ENCODE assay signal across 7 mouse cellular contexts in genomic region chr10:81601396-81601905, GRCm38 (mm10). TPM values are rescaled to one million over a fixed set of nuclear protein-coding genes. Genes with fewer than 3 reads are reported as not detected.
DNase-seq lines count a peak whose midpoint lies in the region; ATAC-seq and TF ChIP-seq lines count a peak whose summit lies in the region.

No protein-coding gene starts in this region.

- peak overlapping the region; percentile 16; the same call in 1 of the 2 replicates for H3K4me3 ChIP-seq in lung, postnatal 0 days (ENCODE audit: low read depth, low read length)
- no peak overlapping the region for H3K4me3 ChIP-seq in forebrain, embryonic 15.5 days
- no peak overlapping the region for H3K4me3 ChIP-seq in limb, embryonic 13.5 days
- no peak overlapping the region for H3K4me3 ChIP-seq in stomach, embryonic 14.5 days (ENCODE audit: low read depth, low read length)

- peak overlapping the region; percentile 58 for H3K4me2 ChIP-seq in lung, postnatal 0 days (replicated peaks; ENCODE audit: low read depth, low read length)
- peak overlapping the region; percentile 40 for H3K4me2 ChIP-seq in forebrain, embryonic 15.5 days (replicated peaks)
- H3K4me2 ChIP-seq in limb, embryonic 13.5 days (replicated peaks): peak overlapping the region; percentile 60
- peak overlapping the region; percentile 22; the same call in 1 of the 2 replicates for H3K4me2 ChIP-seq in stomach, embryonic 14.5 days (replicated peaks; ENCODE audit: low read depth, low read length)

- no peak for DNase-seq in lung, postnatal 0 days (ENCODE audit: low spot score)
- DNase-seq in lung, postnatal 36 days: no peak
- no peak for DNase-seq in ovary, postnatal 14 days (ENCODE audit: low spot score)
- no peak for DNase-seq in urinary bladder, postnatal 4 days (ENCODE audit: low spot score in 2 of 2)

- ATAC-seq in lung, postnatal 0 days: no peak
- ATAC-seq in forebrain, embryonic 15.5 days (replicated peaks): no peak
- no peak for ATAC-seq in limb, embryonic 13.5 days (ENCODE audit: low FRiP score, low read depth)
- no peak for ATAC-seq in stomach, embryonic 14.5 days (ENCODE audit: insufficient number of reproducible peaks, insufficient read depth, low FRiP score, low read depth)

- no peaks in the 10 kb centered on the region for H3K9me3 ChIP-seq in lung, postnatal 0 days (ENCODE audit: low read length)
- H3K9me3 ChIP-seq in forebrain, embryonic 15.5 days: no peaks in the 10 kb centered on the region
- H3K9me3 ChIP-seq in limb, embryonic 13.5 days: no peaks in the 10 kb centered on the region
- H3K9me3 ChIP-seq in stomach, embryonic 14.5 days (ENCODE audit: control insufficient read depth, low read depth, low read length): no peaks in the 10 kb centered on the region

- H3K9ac ChIP-seq in lung, postnatal 0 days (replicated peaks; ENCODE audit: low read depth): no peak overlapping the region
- H3K9ac ChIP-seq in forebrain, embryonic 15.5 days (replicated peaks): no peak overlapping the region
- H3K9ac ChIP-seq in limb, embryonic 13.5 days: 0 out of 2 replicates have a peak overlapping the region, but pooled peaks have one; percentile 25
- no peak overlapping the region for H3K9ac ChIP-seq in stomach, embryonic 14.5 days (replicated peaks; ENCODE audit: low read depth, low read length)

- no peak for TF ChIP-seq CTCF in lung, postnatal 0 days (IDR thresholded peaks at IDR 0.05)

- TF ChIP-seq EP300 in lung, postnatal 0 days (IDR thresholded peaks at IDR 0.05): no peak

- no peaks in the 10 kb centered on the region for H3K27me3 ChIP-seq in lung, postnatal 0 days (replicated peaks; ENCODE audit: insufficient read depth, low read length)
- peaks cover 13% of the 10 kb centered on the region; the same call in 1 of the 2 replicates for H3K27me3 ChIP-seq in forebrain, embryonic 15.5 days
- no peaks in the 10 kb centered on the region for H3K27me3 ChIP-seq in limb, embryonic 13.5 days
- no peaks in the 10 kb centered on the region for H3K27me3 ChIP-seq in stomach, embryonic 14.5 days (ENCODE audit: control insufficient read depth, insufficient read depth, low read length)

- H3K36me3 ChIP-seq in lung, postnatal 0 days (ENCODE audit: insufficient read depth, low read length): no peaks in the 10 kb centered on the region
- no peaks in the 10 kb centered on the region for H3K36me3 ChIP-seq in forebrain, embryonic 15.5 days
- H3K36me3 ChIP-seq in limb, embryonic 13.5 days: no peaks in the 10 kb centered on the region
- no peaks in the 10 kb centered on the region for H3K36me3 ChIP-seq in stomach, embryonic 14.5 days (ENCODE audit: control insufficient read depth, insufficient read depth, low read length)

- WGBS in lung, postnatal 0 days: 28% methylated on average over 7 of the region's 7 CpGs
- WGBS in forebrain, embryonic 15.5 days: 15% methylated on average over 7 of the region's 7 CpGs
- 17% methylated on average over 7 of the region's 7 CpGs for WGBS in limb, embryonic 13.5 days
- 26% methylated on average over 7 of the region's 7 CpGs for WGBS in stomach, embryonic 14.5 days

- H3K4me1 ChIP-seq in lung, postnatal 0 days (ENCODE audit: insufficient read depth, low read depth, low read length): peaks cover 10% of the 10 kb centered on the region; the same call in 1 of the 2 replicates
- peaks cover 48% of the 10 kb centered on the region for H3K4me1 ChIP-seq in forebrain, embryonic 15.5 days
- peaks cover 69% of the 10 kb centered on the region for H3K4me1 ChIP-seq in limb, embryonic 13.5 days
- H3K4me1 ChIP-seq in stomach, embryonic 14.5 days (ENCODE audit: control insufficient read depth, insufficient read depth, low read length): peaks cover 27% of the 10 kb centered on the region

- H3K27ac ChIP-seq in lung, postnatal 0 days (ENCODE audit: low read length): 0 out of 2 replicates have a peak overlapping the region, but pooled peaks have one; percentile 32
- H3K27ac ChIP-seq in forebrain, embryonic 15.5 days (replicated peaks): no peak overlapping the region
- no peak overlapping the region for H3K27ac ChIP-seq in limb, embryonic 13.5 days
- H3K27ac ChIP-seq in stomach, embryonic 14.5 days (ENCODE audit: low read length): peak overlapping the region; percentile 67; the same call in 1 of the 2 replicates

RNA-seq across cellular contexts. Expression of gene Tle6, which starts 0.6 kb away (rescaled TPM):
- 12.8 and 18.5 TPM in 2 replicates for polyA plus RNA-seq in lung, postnatal 0 days (2015; fragmentation: Nextera tagmentation; extraction: Ambion mirVana)
- polyA plus RNA-seq in forebrain, embryonic 15.5 days (2015; fragmentation: Nextera tagmentation; extraction: Ambion mirVana): 3.0 and 4.2 TPM in 2 replicates
- polyA plus RNA-seq in limb, embryonic 13.5 days (2015; fragmentation: Nextera tagmentation; extraction: Ambion mirVana): 13.8 and 18.4 TPM in 2 replicates
- 14.3 and 18.2 TPM in 2 replicates for polyA plus RNA-seq in stomach, embryonic 14.5 days (2014; fragmentation: Nextera tagmentation; extraction: Ambion mirVana)

RNA-seq across cellular contexts. Expression of gene BC025920, which starts 4.6 kb away (rescaled TPM):
- polyA plus RNA-seq in lung, postnatal 0 days (2015; fragmentation: Nextera tagmentation; extraction: Ambion mirVana): 0.07 and 0.29 TPM in 2 replicates
- 3.0 and 3.1 TPM in 2 replicates for polyA plus RNA-seq in forebrain, embryonic 15.5 days (2015; fragmentation: Nextera tagmentation; extraction: Ambion mirVana)
- polyA plus RNA-seq in limb, embryonic 13.5 days (2015; fragmentation: Nextera tagmentation; extraction: Ambion mirVana): 1.3 and 1.5 TPM in 2 replicates
- 0.57 and 0.69 TPM in 2 replicates for polyA plus RNA-seq in stomach, embryonic 14.5 days (2014; fragmentation: Nextera tagmentation; extraction: Ambion mirVana)

RNA-seq across cellular contexts. Expression of gene Sirt6, which starts 26.1 kb away (rescaled TPM):
- polyA plus RNA-seq in lung, postnatal 0 days (2015; fragmentation: Nextera tagmentation; extraction: Ambion mirVana): 24.1 and 24.2 TPM in 2 replicates
- polyA plus RNA-seq in forebrain, embryonic 15.5 days (2015; fragmentation: Nextera tagmentation; extraction: Ambion mirVana): 56.5 and 56.7 TPM in 2 replicates
- 60.3 and 61.9 TPM in 2 replicates for polyA plus RNA-seq in limb, embryonic 13.5 days (2015; fragmentation: Nextera tagmentation; extraction: Ambion mirVana)
- polyA plus RNA-seq in stomach, embryonic 14.5 days (2014; fragmentation: Nextera tagmentation; extraction: Ambion mirVana): 33.4 and 43.4 TPM in 2 replicates

RNA-seq across cellular contexts. Expression of gene Ankrd24, which starts 26.9 kb away (rescaled TPM):
- polyA plus RNA-seq in lung, postnatal 0 days (2015; fragmentation: Nextera tagmentation; extraction: Ambion mirVana): 4.4 and 5.3 TPM in 2 replicates
- 11.5 and 12.6 TPM in 2 replicates for polyA plus RNA-seq in forebrain, embryonic 15.5 days (2015; fragmentation: Nextera tagmentation; extraction: Ambion mirVana)
- 11.6 and 12.1 TPM in 2 replicates for polyA plus RNA-seq in limb, embryonic 13.5 days (2015; fragmentation: Nextera tagmentation; extraction: Ambion mirVana)
- polyA plus RNA-seq in stomach, embryonic 14.5 days (2014; fragmentation: Nextera tagmentation; extraction: Ambion mirVana): 7.8 and 9.1 TPM in 2 replicates

RNA-seq across cellular contexts. Expression of gene Tle2, which starts 27.1 kb away (rescaled TPM):
- 29.9 and 37.0 TPM in 2 replicates for polyA plus RNA-seq in lung, postnatal 0 days (2015; fragmentation: Nextera tagmentation; extraction: Ambion mirVana)
- 27.3 and 28.0 TPM in 2 replicates for polyA plus RNA-seq in forebrain, embryonic 15.5 days (2015; fragmentation: Nextera tagmentation; extraction: Ambion mirVana)
- polyA plus RNA-seq in limb, embryonic 13.5 days (2015; fragmentation: Nextera tagmentation; extraction: Ambion mirVana): 68.8 and 69.8 TPM in 2 replicates
- 17.7 and 19.1 TPM in 2 replicates for polyA plus RNA-seq in stomach, embryonic 14.5 days (2014; fragmentation: Nextera tagmentation; extraction: Ambion mirVana)

Comparison
In these comparisons a context has a peak if more than half of its experiments do, and no peak if none do; other contexts are left out.
1. H3K27ac ChIP-seq: peak in lung, postnatal 0 days (single experiment) and stomach, embryonic 14.5 days (single experiment); none in forebrain, embryonic 15.5 days (single experiment) and limb, embryonic 13.5 days (single experiment).
2. Peak in every context shown above with its lines, with median percentiles within 50 percentile points of each other: H3K4me2 ChIP-seq.